Mouse (Mus musculus) urinary bladder, postnatal 4 days (tissue): ENCODE data around the gene Bbof1.

Experiments used
- DNase-seq, 2 experiments: peaks; one replicate each; pipeline ENCODE4 v3.0.0; 2021 to 2022; ENCODE audit warnings: low spot score in 2 of 2

Gene Bbof1

DNA sequence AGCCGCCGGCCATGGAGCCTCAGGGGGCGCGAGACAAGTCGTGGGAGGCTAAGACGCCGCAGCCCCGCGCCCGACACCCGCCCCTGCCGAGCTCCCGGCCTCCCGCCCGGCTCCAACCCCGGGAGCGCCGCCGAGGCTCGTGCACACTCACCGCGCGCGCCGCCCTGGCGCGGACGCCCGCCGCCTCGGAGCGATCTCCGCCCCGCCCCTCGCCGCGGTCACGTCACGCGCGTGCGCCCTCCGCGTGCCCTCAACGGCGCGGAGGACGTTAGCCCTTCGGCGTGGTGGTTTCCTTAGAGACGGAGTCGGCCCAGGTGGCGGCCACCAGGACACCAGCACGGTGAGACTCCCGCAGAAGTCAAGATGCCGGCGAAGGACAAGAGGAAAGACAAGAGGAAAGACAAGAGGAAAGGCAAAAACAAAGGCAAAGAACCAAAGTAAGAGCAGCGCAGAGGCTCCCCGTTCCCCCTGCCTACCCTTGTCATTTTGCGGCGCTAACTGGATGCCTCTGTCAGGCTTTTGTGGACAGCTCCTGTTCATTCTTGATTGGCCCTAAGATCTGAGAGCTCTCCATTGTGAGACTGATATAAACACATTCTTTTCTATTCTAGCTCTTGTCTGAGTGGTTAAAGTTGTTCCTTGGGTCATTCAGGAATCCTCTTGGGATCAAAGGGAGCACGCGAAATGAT is at the start of gene Bbof1, which contains the start of gene Entpd5:
Gene Bbof1 (plus strand): TSS at position 253 of the 689 bp plus-strand sequence.
Gene Entpd5 (minus strand): TSS at position 211 of the 689 bp plus-strand sequence.
- DNase-seq = peak; percentile 85 to 89

DNA sequence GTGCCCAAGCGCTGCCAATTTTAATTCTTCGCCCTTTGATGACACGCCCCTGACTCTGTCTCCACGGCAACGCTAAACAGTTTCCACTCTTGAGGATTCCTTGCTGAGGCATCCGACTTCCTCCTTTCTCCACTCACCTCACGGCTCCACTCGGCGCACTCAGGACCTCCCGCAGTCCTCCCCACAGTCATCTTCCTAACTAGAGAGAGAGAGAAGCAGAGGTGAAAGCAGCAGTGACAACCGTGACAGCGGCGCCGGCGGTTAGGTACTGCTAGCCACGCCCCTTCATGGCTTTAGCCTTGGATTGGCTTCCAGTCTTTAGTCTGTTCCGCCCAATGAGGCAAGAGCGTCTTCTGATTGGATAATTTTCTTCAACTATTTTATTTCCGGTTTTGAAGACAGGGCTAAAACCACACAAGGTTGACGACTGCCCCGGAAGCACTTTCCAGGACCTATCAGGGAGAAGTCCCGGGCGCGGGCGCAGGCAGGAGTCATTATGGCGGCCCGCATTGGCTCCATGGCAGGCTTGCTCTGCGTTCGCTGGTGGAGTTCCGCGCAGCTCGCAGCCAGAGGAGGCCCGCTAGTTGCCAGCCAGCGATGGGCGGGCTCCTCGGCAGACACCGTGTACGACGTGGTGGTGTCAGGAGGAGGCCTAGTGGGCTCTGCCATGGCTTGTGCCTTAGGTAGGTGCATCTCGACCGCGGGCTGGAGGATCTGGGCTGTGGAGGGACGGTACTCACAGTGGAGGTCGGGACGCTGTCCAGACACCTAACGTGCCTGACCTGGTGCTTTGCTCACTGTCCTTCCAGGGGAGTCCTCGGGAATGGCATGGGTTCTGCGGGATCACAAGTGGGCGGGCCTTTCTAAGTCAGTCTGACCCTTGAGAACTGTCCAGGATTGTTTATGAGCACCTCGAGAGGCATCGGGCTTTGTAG is 47.0 kb upstream of the Bbof1 start, which contains the start of the genes Coq6 and Fam161b:
Gene Coq6 (plus strand): TSS at position 103 of the 935 bp plus-strand sequence.
Gene Fam161b (minus strand): TSS at position 279 of the 935 bp plus-strand sequence.
- peak; percentile 88 to 94 for DNase-seq

GRCm38 (mm10) chr12:84362872-84363271 is 46.0 kb upstream of the Bbof1 start:
- DNase-seq = no peak

DNA sequence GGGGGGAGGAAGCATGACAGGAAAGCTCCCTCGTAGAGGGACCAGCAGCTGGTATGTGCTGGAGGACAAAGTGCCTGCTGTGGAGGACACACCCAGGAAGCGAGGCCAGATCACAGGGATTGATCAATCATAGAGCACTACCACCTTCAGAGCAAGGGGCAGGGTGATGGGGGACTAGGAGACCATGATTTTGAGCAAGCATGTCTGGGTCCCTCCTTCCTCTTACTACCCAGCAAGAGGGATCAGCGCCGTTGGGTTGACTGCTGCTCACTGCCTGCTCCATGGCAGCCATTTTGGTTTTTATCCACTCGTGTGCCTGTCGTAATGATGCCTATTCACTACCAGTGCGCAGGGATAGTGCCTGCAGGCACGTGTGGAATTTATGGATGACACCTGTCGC is 44.6 kb upstream of the Bbof1 start:
- no peak for DNase-seq

DNA sequence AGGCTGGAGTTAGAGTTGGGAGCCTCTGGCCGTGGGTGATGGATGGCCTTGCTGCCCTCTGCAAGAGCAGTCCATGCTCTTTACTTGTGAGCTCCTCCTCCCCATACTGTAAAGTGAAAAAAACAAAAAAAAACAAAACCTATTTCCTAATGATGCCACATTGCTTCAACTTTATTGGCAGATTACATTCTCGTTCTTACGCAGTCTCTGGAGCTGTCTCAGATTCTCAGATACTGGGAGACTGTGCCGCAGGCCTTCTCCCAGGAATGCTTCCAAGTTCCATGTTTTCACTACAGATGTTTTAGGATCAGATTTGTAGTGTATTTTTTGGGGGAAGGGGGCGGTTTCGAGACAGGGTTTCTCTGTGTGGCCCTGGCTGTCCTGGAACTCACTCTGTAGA is 43.7 kb upstream of the Bbof1 start:
- no peak for DNase-seq

- DNase-seq = no peak
Measured at GRCm38 (mm10) chr12:84366971-84367370, 41.9 kb upstream of the Bbof1 start.

DNA sequence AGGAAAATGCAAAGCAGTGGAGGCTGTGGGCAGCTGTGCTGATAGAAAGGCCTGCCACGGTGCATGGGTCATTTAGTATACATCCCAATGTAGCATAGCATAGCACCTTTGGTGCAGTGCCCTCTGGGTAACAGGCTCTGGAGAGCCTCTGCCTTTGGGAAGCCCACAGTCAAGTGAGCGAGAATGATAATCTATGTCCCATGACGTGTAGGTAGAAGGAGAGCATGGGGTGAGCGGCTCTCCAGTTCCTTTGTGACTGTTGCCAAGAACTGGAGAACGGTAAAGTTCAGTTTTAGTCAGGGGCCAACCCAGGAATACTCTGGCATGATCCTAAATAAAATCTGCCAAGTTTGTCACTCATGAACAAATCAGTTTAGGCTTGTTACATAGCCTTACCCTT is 37.2 kb upstream of the Bbof1 start:
- DNase-seq = no peak

DNA sequence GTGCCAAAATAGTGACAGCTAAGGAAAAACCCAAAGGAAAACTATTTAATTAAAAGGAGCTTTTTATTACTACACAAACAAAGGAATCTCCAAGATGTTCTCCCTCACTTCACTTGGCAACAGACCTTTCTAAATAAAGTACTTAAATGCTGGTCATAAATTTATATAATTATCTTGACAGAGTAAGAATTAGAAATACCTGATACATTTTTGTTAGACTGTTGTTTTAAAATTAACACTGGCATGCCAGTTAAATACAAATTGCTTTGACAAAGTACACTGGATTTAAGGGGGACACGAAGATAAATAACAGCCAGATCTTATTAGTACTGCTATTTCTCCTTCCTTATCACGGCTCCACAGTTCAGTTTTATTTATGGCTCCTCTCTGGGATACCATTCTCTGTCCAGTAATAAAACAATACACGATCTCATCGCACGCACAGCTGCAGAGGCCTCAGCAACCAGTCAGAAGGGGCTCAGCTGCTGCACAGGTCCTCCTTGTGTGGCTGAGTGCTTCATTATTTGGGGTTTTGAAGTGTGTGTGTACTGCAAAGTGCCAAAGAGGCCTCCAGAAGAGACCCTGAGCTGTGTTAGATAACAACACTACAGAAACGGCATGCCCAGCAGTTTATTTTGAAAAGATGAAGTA is 34.9 kb upstream of the Bbof1 start:
- DNase-seq = no peak

- no peak for DNase-seq
Measured at GRCm38 (mm10) chr12:84382369-84382768, 26.5 kb upstream of the Bbof1 start.

DNA sequence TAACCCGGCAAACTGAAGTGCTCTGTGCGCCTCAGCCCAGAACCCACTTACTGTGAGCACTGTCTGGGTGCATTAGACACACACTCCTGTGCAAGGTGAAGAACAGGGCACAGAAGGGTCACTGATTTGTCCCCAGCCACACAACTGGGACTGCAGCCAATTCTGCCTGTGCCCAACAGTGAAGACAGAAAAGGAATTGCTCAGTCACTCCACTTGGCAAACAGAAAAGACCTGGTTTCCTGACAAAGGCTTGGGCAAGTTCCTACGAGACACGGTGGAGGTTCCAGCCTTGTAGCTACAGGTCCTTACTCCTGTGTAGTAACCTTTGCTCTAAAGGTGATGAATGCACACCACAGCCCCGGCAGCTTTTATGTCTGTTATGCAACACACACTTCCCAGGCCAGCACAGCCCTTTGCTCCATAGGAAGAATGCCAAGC is 24.2 kb upstream of the Bbof1 start:
- DNase-seq = peak in 1 of 2 experiments; percentile 42

- no peak for DNase-seq
Measured at GRCm38 (mm10) chr12:84385408-84385807, 23.5 kb upstream of the Bbof1 start.

DNA sequence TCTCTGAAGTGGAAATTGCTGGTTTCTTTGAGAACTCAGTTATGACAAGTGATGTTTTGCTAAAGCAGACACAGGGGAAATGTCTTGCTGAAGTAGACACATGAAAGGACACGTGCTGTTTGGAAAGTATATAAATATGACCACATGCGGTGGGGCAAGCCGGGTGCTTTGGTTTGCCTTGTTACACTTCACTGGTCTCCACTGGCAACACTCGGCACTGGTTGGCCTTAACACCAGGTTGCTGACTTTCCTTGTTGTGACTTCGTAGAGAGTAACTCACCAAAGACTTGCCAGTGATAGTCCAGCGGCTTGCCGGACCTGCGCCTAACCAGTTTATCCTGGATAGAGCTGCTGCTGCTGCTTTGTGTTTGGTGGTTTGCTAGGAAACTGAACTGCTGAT is 20.8 kb upstream of the Bbof1 start:
- no peak for DNase-seq

DNA sequence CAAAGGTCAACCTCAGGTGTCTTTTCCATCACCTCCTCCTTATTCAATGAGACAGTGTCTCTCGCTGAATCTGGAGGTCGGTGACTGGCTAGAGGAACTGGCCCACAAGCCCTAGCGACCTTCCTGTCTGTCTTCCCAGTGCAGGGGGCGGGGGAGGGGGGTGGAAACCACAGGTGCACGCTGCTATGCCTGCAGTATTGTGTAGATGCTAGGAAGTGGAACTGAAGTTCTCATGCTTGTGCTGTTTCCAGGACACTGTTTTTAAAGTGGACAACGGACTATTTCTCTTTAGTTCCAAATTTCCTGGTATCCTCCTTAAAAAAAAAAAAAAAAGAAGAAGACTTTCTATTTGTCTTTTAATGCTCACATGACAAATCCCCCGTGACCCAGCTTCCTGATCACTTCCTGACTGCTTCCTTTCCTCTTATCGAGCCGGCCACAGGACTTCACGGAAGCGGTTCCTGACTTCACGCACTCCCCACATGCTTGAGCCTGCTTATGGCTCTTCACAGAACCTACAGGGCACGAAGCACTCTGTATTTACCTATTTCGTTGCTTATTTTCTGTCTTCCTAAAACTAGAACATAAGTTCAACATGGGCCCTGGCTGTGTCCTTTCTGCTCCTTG is 20.0 kb upstream of the Bbof1 start:
- DNase-seq = no peak

DNA sequence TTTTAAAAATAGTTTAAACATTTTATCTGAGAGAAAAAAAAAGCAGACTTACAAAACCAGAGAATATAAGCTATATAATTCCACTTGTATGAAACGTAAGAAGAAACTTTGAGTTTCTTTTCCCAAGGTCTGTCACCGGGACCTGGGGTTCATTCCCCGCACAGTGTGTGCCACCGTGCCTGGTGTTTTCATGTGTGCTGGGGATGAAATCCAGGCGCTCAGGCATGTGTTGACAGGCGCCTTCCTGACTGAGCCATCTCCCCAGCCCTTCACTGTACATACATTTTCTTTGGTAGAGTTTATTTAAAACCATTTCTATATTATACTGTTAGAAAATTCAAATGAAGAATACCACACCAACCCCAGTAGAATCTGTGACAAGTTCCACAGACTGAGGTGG is 18.5 kb upstream of the Bbof1 start:
- peak in 1 of 2 experiments; percentile 43 for DNase-seq

DNA sequence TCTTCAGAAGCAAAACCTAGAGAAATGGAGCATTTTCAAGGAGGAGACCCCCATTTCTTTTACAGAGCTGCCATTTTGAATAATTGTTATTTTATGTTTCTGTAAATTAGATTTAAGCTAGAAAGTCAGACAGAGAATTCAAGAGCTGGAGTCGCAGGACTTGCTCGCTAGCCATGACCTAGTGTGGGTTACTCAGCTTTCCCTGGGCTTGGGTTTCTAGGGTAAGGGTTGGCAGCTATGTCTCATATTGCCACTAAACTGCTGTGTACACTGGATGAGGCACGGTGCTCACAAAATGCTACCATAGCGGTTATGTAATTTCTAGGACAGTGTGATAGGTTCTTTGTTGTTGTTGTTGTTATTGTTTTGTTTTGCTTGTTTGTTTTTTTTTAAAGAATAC is 16.2 kb upstream of the Bbof1 start:
- peak in 1 of 2 experiments; percentile 16 for DNase-seq

- peak in 1 of 2 experiments; percentile 22 for DNase-seq
Measured at GRCm38 (mm10) chr12:84393847-84394246, 15.0 kb upstream of the Bbof1 start.

DNA sequence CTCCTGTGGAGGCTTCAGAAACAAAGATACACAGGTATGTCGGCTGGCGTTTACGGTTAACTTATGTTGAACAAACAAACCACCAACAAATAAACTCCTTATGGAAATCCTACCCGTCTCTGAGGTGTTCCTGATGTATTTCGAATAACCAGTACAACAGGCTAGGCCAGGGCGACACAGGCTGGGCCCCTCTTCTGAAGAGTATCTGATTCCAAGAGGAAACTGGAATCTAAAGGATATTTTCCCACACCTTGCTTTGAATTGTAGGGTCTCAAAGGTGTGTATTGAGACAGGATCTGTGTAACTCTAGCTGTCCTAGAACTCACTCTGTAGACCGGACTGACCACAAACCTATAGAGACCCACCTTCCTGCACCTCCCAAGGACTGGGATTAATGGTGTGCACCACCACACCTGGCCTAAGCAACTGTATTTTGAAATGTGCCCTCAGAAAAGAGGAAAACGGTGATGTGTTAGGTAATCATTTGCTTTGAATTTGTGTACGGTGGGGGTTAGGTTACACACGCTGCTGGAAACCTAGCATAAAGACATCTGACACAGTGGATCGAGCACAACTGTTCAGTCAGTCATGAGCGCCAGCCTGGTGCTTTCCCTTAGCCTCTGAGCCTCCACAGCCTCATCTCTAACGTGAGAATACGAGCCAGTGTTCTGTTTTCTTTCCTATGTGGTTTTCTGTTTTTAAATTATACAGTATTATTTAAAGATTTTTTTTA is 11.8 kb upstream of the Bbof1 start:
- no peak for DNase-seq

DNA sequence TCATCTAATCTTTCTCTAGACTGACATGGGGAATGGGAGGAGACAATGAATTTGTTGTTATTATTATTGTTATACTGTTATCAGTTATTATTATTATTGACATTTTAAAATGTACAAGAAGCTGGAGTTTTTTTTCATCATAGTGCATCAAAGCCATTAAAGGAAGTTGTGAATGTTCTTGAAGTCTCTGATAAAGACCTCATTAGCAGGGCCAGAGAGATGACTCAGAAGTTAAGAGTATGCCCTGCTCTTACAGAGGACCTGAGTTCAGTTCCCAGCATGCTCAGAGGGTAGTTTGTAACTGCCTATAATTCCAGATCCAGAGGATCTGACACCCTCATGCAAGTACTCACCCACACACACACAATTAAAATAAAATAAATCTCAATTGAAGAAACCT is 11.2 kb upstream of the Bbof1 start:
- no peak for DNase-seq

DNA sequence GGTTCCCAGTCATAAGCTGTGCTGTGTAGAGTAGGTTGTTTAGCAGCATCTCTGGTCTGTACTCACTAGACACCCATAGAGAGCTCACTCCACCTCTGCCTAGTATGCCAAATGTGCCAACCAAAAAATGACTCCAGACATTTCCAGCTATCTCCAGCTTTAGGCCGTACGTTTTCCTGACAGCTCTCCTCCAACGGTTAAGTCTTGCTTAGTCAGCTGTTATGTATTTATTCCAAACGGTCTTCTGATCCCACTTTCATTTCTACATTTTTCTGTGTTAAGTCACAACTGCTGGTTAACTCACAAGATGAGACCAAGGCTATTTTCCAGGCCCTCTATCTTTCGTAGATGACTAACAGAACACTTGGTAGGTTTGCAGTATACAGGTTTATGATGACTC is 10.2 kb upstream of the Bbof1 start:
- no peak for DNase-seq

- DNase-seq = no peak
Measured at GRCm38 (mm10) chr12:84399135-84399534, 9.7 kb upstream of the Bbof1 start.

DNA sequence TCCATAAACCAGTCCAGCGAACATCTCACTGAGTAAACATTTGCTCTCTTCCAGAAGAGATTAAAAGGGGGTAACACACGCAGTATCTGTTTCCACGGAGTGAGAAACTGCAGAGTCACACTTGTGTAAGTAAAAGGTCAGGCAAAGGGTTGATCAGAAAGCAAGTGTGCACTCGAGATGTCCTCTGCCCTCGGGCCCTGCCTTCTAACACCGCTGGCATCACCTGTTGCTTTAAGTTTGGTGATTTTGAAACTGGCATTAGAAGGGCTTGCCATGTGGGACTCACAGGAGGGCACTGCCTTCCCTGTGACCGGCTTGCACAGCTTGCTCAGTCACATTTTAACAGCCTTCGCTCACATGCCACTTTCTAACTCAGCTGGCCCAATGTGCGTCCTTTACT is 9.2 kb upstream of the Bbof1 start:
- no peak for DNase-seq
